Mouse (Mus musculus) ES-Bruce4 (cell line): ENCODE results near the gene Ccdc85c. TPM values are rescaled to one million over a fixed set of nuclear protein-coding genes. Genes with fewer than 3 reads are reported as not detected.

ENCODE experiments used
- H3K27ac ChIP-seq: 2 replicates; pipeline ENCODE4 v1.5.1; 2012; ENCODE audit warnings: low read length, inconsistent platforms; ENCODE audit not compliant: insufficient read depth
- H3K27me3 ChIP-seq: 2 replicates; pipeline ENCODE4 v1.6.1; 2012; ENCODE audit warnings: mild to moderate bottlenecking, low read length, inconsistent platforms; ENCODE audit not compliant: control insufficient read depth, poor library complexity, insufficient read depth, severe bottlenecking
- H3K36me3 ChIP-seq: 2 replicates; pipeline ENCODE4 v1.6.1; 2012; ENCODE audit warnings: inconsistent platforms, mild to moderate bottlenecking, low read length, moderate library complexity; ENCODE audit not compliant: control insufficient read depth, poor library complexity, insufficient read depth, severe bottlenecking
- H3K4me1 ChIP-seq: one replicate; pipeline ENCODE4 v1.8.1; 2011; ENCODE audit warnings: low read length; ENCODE audit not compliant: control insufficient read depth, insufficient read depth
- H3K4me3 ChIP-seq: 2 replicates; pipeline ENCODE4 v1.5.1; 2011; ENCODE audit warnings: low read depth, mild to moderate bottlenecking, low read length
- H3K9ac ChIP-seq: 2 replicates; pipeline ENCODE4 v1.6.1; 2012; ENCODE audit warnings: low read depth, mild to moderate bottlenecking, inconsistent platforms; ENCODE audit not compliant: poor library complexity, severe bottlenecking
- H3K9me3 ChIP-seq: replicated peaks from 2 replicates; pipeline ENCODE4 v1.6.1; 2012; ENCODE audit warnings: mild to moderate bottlenecking, low read length, inconsistent platforms; ENCODE audit not compliant: control insufficient read depth, poor library complexity, insufficient read depth, severe bottlenecking
- CTCF ChIP-seq: IDR thresholded peaks from one replicate; pipeline ENCODE4 v1.8.1; 2011; ENCODE audit warnings: low read depth, low read length
- EP300 ChIP-seq: IDR thresholded peaks from 2 replicates; pipeline ENCODE4 v1.6.1; 2011; ENCODE audit warnings: low read depth, low read length; ENCODE audit not compliant: insufficient read depth
- POLR2A ChIP-seq: IDR thresholded peaks from one replicate; pipeline ENCODE4 v1.8.1; 2011; ENCODE audit warnings: low read length; ENCODE audit not compliant: insufficient read depth
- polyA plus RNA-seq: library from polyadenylated mRNA; stranded (reverse); fragments of >200 nt; gene quantifications from 2 replicates; pipeline ENCODE4 v1.2.4, GENCODE M21; 2011; ENCODE audit warnings: low read depth; ENCODE audit not compliant: missing spikeins, insufficient read depth, insufficient read length

The Ccdc85c gene
- polyA plus RNA-seq, 1 experiment, result 21.0 TPM

DNA sequence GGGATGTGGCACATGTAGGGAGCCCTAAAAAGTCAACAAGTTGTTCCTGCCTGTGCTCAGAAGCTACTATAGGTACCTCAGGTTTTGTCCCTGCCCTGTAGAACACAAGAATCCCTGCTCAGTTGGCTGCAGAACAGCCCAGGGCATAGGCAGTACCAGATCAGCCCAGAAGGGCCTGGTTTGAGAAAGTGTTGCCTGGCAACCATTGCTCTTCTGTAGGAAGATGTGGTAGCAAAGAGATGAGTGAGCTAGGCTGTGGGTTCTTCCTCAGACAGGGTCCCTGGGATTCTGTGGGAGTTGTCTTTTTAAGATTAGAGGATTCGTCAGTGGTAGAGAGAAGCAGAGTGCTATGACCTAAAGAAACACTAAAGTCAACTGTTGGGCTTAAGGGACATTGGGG lies 75.1 kb downstream of the Ccdc85c start:
- Histone ChIP-seq H3K27ac (no peak overlapping the region), H3K27me3 (no peaks in the 10 kb centered on the region), H3K9ac (no peak overlapping the region), H3K36me3 (peaks cover 47% of the 10 kb centered on the region), H3K4me3 (no peak overlapping the region), H3K9me3 (no peaks in the 10 kb centered on the region), H3K4me1 (no peaks in the 10 kb centered on the region)
- TF ChIP-seq EP300, result no peak
- no peak for TF ChIP-seq CTCF
- no peak for TF ChIP-seq POLR2A

DNA sequence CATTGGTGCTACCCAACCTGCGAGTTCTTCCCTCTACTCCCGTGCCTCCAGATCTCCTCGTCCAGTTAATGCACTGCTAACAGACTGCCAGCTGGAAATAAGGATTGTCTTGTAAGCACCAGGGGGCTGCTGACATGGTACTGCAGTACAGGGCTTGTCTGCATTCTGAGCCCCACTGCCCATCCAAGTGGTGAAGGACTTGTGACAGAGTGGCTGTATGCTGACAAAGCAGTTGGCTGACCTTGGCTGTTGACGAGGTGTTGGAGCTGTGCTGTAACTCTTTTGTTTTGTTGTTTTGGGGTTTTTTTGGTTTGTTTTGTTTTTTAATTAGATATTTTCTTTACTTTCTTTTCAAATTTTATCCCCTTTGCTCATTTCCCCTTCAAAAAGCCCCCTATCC lies 76.8 kb downstream of the Ccdc85c start:
- H3K36me3 ChIP-seq, result peaks cover 58% of the 10 kb centered on the region

DNA sequence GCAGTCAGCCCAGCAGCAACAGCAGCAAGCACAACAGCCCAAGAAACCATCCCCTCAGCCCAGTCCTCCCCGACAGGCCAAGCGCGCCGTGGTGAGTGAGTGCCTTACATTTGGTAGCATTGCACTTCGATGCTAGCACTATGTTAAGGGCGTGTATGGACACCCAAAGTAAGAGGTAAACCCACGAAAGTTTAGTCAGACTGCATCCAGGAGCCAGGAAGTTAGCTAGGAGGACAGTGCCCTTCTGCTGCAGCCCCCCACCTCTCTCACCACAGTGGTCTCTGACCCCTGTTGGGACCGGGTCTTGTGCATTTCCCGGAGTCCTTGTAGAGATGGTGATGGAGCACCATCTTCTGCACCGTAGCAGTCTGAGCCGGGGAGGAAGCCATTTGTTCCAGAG lies 79.5 kb downstream of the Ccdc85c start:
- no peak overlapping the region for H3K9ac ChIP-seq
- TF ChIP-seq CTCF, result no peak
- no peak for TF ChIP-seq POLR2A
- TF ChIP-seq EP300, result no peak
- no peaks in the 10 kb centered on the region for H3K27me3 ChIP-seq
- no peak overlapping the region for H3K27ac ChIP-seq
- no peak overlapping the region for H3K4me3 ChIP-seq
- peaks cover 48% of the 10 kb centered on the region for H3K36me3 ChIP-seq
- H3K4me1 ChIP-seq, result no peaks in the 10 kb centered on the region
- H3K9me3 ChIP-seq, result no peaks in the 10 kb centered on the region

More for the DNA sequence above, 76.8 kb downstream of the Ccdc85c start:
- Histone ChIP-seq H3K4me3 (no peak overlapping the region), H3K4me1 (no peaks in the 10 kb centered on the region), H3K9me3 (no peaks in the 10 kb centered on the region), H3K27me3 (no peaks in the 10 kb centered on the region), H3K9ac (no peak overlapping the region), H3K27ac (no peak overlapping the region)
- TF ChIP-seq EP300, result no peak

DNA sequence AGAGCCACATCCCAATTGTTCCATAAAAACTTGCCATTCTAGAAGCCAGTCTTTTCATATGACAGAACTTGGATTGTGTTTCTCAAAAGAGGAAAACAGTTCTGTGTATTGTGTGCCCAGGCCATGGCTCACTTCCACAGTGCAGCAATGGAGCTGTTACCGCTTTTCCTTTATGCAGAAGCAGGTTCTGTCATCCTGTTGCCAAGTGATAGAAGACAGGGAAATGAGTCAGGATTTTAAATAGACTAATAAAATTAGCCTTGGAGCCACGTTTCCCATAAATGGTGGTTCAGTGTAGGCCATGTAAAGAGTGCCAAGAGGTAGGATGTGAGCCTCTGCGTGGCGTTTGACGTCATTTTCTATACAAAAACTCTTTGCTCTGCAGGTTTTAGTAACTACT lies 81.3 kb downstream of the Ccdc85c start:
- Histone ChIP-seq H3K4me1 (no peaks in the 10 kb centered on the region), H3K27ac (no peak overlapping the region), H3K36me3 (peaks cover 45% of the 10 kb centered on the region), H3K9me3 (no peaks in the 10 kb centered on the region), H3K4me3 (no peak overlapping the region), H3K9ac (no peak overlapping the region), H3K27me3 (no peaks in the 10 kb centered on the region)
- no peak for TF ChIP-seq POLR2A
- TF ChIP-seq CTCF, result no peak
- no peak for TF ChIP-seq EP300

DNA sequence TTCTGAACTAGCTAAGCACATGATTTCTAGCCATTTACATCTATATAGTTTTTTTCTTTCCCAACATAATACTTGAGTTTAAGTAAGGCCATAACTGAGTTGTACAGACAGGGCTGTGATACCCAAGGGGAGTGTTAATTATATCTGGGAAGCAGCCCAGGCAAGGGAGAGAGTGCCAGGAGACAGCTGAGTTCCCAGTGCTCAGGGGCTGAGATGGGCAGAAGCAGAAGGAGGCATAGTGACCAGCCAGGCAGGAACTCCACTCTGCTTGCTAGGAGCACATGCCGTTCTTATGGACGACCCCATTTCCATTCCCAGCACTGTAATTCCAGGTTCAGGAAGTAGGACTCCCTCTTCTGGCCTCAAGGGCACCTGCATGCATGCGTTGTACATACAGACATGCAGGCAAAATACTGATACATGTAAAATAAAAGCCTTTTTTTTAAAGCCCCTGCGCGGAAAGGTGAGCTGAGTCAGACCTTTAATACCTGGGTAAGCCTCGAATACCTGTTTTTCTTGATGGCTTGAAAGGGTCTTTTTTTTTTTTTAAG lies 87.6 kb downstream of the Ccdc85c start:
- H3K27me3 ChIP-seq, result no peaks in the 10 kb centered on the region
- TF ChIP-seq CTCF, result no peak
- no peak overlapping the region for H3K27ac ChIP-seq
- no peaks in the 10 kb centered on the region for H3K4me1 ChIP-seq
- peaks cover 38% of the 10 kb centered on the region for H3K36me3 ChIP-seq
- no peak overlapping the region for H3K9ac ChIP-seq
- no peaks in the 10 kb centered on the region for H3K9me3 ChIP-seq
- no peak overlapping the region for H3K4me3 ChIP-seq

DNA sequence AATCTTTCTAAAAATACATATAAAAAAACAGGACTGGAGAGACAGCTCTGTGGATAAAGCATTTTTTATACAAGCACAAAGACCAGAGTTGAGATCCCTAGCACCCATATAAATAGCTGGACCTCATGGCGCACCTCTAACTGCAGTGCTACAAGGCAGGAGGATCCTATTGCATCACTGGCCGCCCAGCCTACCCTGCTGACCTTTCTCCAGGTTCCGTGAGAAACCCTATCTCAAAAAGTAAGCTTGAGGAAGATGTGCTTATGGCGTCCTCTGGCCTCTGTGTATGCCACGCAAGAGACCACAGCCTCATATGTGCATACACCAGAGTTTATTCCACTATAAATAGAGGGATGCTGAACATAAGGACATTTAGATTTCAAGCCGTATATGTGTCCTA lies 93.5 kb downstream of the Ccdc85c start:
- H3K9ac ChIP-seq, result no peak overlapping the region
- TF ChIP-seq CTCF (no peak), EP300 (no peak), POLR2A (no peak)
- H3K36me3 ChIP-seq, result peaks cover 16% of the 10 kb centered on the region
- no peaks in the 10 kb centered on the region for H3K9me3 ChIP-seq
- H3K27me3 ChIP-seq, result no peaks in the 10 kb centered on the region
- H3K27ac ChIP-seq, result no peak overlapping the region
- H3K4me1 ChIP-seq, result no peaks in the 10 kb centered on the region
- H3K4me3 ChIP-seq, result no peak overlapping the region
